Mouse (Mus musculus) ES-Bruce4 (cell line): ENCODE results near the gene Ank3. TPM values are rescaled to one million over a fixed set of nuclear protein-coding genes. Genes with fewer than 3 reads are reported as not detected.

Source experiments
- H3K27ac ChIP-seq: 2 replicates; pipeline ENCODE4 v1.5.1; 2012; ENCODE audit warnings: low read length, inconsistent platforms; ENCODE audit not compliant: insufficient read depth
- H3K27me3 ChIP-seq: 2 replicates; pipeline ENCODE4 v1.6.1; 2012; ENCODE audit warnings: mild to moderate bottlenecking, low read length, inconsistent platforms; ENCODE audit not compliant: control insufficient read depth, poor library complexity, insufficient read depth, severe bottlenecking
- H3K36me3 ChIP-seq: 2 replicates; pipeline ENCODE4 v1.6.1; 2012; ENCODE audit warnings: inconsistent platforms, mild to moderate bottlenecking, low read length, moderate library complexity; ENCODE audit not compliant: control insufficient read depth, poor library complexity, insufficient read depth, severe bottlenecking
- H3K4me1 ChIP-seq: one replicate; pipeline ENCODE4 v1.8.1; 2011; ENCODE audit warnings: low read length; ENCODE audit not compliant: control insufficient read depth, insufficient read depth
- H3K4me3 ChIP-seq: 2 replicates; pipeline ENCODE4 v1.5.1; 2011; ENCODE audit warnings: low read depth, mild to moderate bottlenecking, low read length
- H3K9ac ChIP-seq: 2 replicates; pipeline ENCODE4 v1.6.1; 2012; ENCODE audit warnings: low read depth, mild to moderate bottlenecking, inconsistent platforms; ENCODE audit not compliant: poor library complexity, severe bottlenecking
- H3K9me3 ChIP-seq: replicated peaks from 2 replicates; pipeline ENCODE4 v1.6.1; 2012; ENCODE audit warnings: mild to moderate bottlenecking, low read length, inconsistent platforms; ENCODE audit not compliant: control insufficient read depth, poor library complexity, insufficient read depth, severe bottlenecking
- CTCF ChIP-seq: IDR thresholded peaks from one replicate; pipeline ENCODE4 v1.8.1; 2011; ENCODE audit warnings: low read depth, low read length
- EP300 ChIP-seq: IDR thresholded peaks from 2 replicates; pipeline ENCODE4 v1.6.1; 2011; ENCODE audit warnings: low read depth, low read length; ENCODE audit not compliant: insufficient read depth
- POLR2A ChIP-seq: IDR thresholded peaks from one replicate; pipeline ENCODE4 v1.8.1; 2011; ENCODE audit warnings: low read length; ENCODE audit not compliant: insufficient read depth
- polyA plus RNA-seq: library from polyadenylated mRNA; stranded (reverse); fragments of >200 nt; gene quantifications from 2 replicates; pipeline ENCODE4 v1.2.4, GENCODE M21; 2011; ENCODE audit warnings: low read depth; ENCODE audit not compliant: missing spikeins, insufficient read depth, insufficient read length

Ank3 gene
- polyA plus RNA-seq, 1 experiment = 61.0 TPM

- Histone ChIP-seq H3K36me3 (no peaks in the 10 kb centered on the region), H3K4me3 (no peak overlapping the region), H3K9me3 (0 out of 2 replicates have a peak, but pooled peaks cover 3% of the 10 kb centered on the region), H3K4me1 (no peaks in the 10 kb centered on the region), H3K27ac (no peak overlapping the region), H3K27me3 (no peaks in the 10 kb centered on the region), H3K9ac (no peak overlapping the region)
- TF ChIP-seq CTCF (no peak), POLR2A (no peak), EP300 (no peak)
These were observed 38.9 kb upstream of the Ank3 start for GRCm38 (mm10) chr10:69359666-69360065.

- Histone ChIP-seq H3K27me3 (no peaks in the 10 kb centered on the region), H3K4me3 (no peak overlapping the region), H3K36me3 (no peaks in the 10 kb centered on the region), H3K4me1 (no peaks in the 10 kb centered on the region), H3K9me3 (no peaks in the 10 kb centered on the region), H3K27ac (no peak overlapping the region), H3K9ac (no peak overlapping the region)
- TF ChIP-seq EP300 = no peak
- no peak for TF ChIP-seq POLR2A
- TF ChIP-seq CTCF = no peak
These were observed 32.4 kb upstream of the Ank3 start for GRCm38 (mm10) chr10:69366208-69366607.

GRCm38 (mm10) chr10:69366877-69367387, 31.6 kb upstream of the Ank3 start:
- TF ChIP-seq POLR2A (no peak), EP300 (no peak), CTCF (no peak)
- H3K9ac ChIP-seq = no peak overlapping the region
- H3K27me3 ChIP-seq = no peaks in the 10 kb centered on the region
- H3K9me3 ChIP-seq = no peaks in the 10 kb centered on the region
- H3K4me1 ChIP-seq = no peaks in the 10 kb centered on the region
- no peak overlapping the region for H3K4me3 ChIP-seq
- H3K27ac ChIP-seq = no peak overlapping the region
- H3K36me3 ChIP-seq = no peaks in the 10 kb centered on the region

- Histone ChIP-seq H3K4me1 (no peaks in the 10 kb centered on the region), H3K9ac (no peak overlapping the region), H3K9me3 (no peaks in the 10 kb centered on the region), H3K27me3 (no peaks in the 10 kb centered on the region), H3K36me3 (no peaks in the 10 kb centered on the region), H3K4me3 (no peak overlapping the region), H3K27ac (no peak overlapping the region)
- no peak for TF ChIP-seq POLR2A
- TF ChIP-seq EP300 = no peak
- no peak for TF ChIP-seq CTCF
These were observed 29.3 kb upstream of the Ank3 start for GRCm38 (mm10) chr10:69369321-69369720.

- Histone ChIP-seq H3K36me3 (no peaks in the 10 kb centered on the region), H3K4me3 (no peak overlapping the region), H3K27ac (no peak overlapping the region), H3K9ac (no peak overlapping the region), H3K4me1 (no peaks in the 10 kb centered on the region), H3K27me3 (no peaks in the 10 kb centered on the region), H3K9me3 (no peaks in the 10 kb centered on the region)
- TF ChIP-seq EP300 (no peak), POLR2A (no peak), CTCF (peak; percentile 89)
These were observed 27.1 kb upstream of the Ank3 start for GRCm38 (mm10) chr10:69371441-69371840.

GRCm38 (mm10) chr10:69372061-69372460, 26.5 kb upstream of the Ank3 start:
- TF ChIP-seq CTCF = no peak
- TF ChIP-seq POLR2A = no peak
- no peak for TF ChIP-seq EP300
- Histone ChIP-seq H3K9ac (no peak overlapping the region), H3K4me1 (no peaks in the 10 kb centered on the region), H3K4me3 (no peak overlapping the region), H3K9me3 (no peaks in the 10 kb centered on the region), H3K27me3 (no peaks in the 10 kb centered on the region), H3K27ac (no peak overlapping the region), H3K36me3 (no peaks in the 10 kb centered on the region)
